Mouse (Mus musculus) limb, embryonic 13.5 days (tissue): ENCODE results near the gene Pde11a. TPM values are rescaled to one million over a fixed set of nuclear protein-coding genes. Genes with fewer than 3 reads are reported as not detected.

Source experiments
- ATAC-seq: fragments of 200-750 bp; cut with Nextera tagmentation; 2 replicates; pipeline ENCODE4 v1.8.0; 2017; ENCODE audit warnings: low read depth, moderate number of reproducible peaks, moderate TSS enrichment; ENCODE audit not compliant: low FRiP score
- H3K27ac ChIP-seq: fragments of 300-500 bp; sonication (generic); 2 replicates; pipeline ENCODE4 v1.5.1; 2015; ENCODE audit warnings: inconsistent platforms, mild to moderate bottlenecking, moderate library complexity
- H3K27me3 ChIP-seq: fragments of 300-500 bp; sonication (generic); 2 replicates; pipeline ENCODE4 v1.6.1; 2015; ENCODE audit warnings: mild to moderate bottlenecking, inconsistent platforms
- H3K36me3 ChIP-seq: fragments of 300-500 bp; sonication (generic); 2 replicates; pipeline ENCODE4 v1.6.1; 2015; ENCODE audit warnings: inconsistent platforms, mild to moderate bottlenecking, moderate library complexity
- H3K4me1 ChIP-seq: fragments of 300-500 bp; sonication (generic); 2 replicates; pipeline ENCODE4 v1.6.1; 2015; ENCODE audit warnings: inconsistent platforms
- H3K4me2 ChIP-seq: fragments of 300-500 bp; sonication (generic); replicated peaks from 2 replicates; pipeline ENCODE4 v1.6.1; 2015; ENCODE audit warnings: inconsistent platforms, mild to moderate bottlenecking, moderate library complexity
- H3K4me3 ChIP-seq: fragments of 300-500 bp; sonication (generic); 2 replicates; pipeline ENCODE4 v1.5.1; 2015; ENCODE audit warnings: moderate library complexity, mild to moderate bottlenecking, inconsistent platforms
- H3K9ac ChIP-seq: fragments of 300-500 bp; sonication (generic); 2 replicates; pipeline ENCODE4 v1.6.1; 2015; ENCODE audit warnings: mild to moderate bottlenecking, inconsistent platforms
- H3K9me3 ChIP-seq: fragments of 300-500 bp; sonication (generic); 2 replicates; pipeline ENCODE4 v1.6.1; 2016; ENCODE audit warnings: inconsistent platforms
- WGBS: fragments of 180-500 bp; shearing (Covaris S2); methylation state at CpG from one replicate; pipeline ENCODE4 v1.1.7; 2015; 5-methylcytosine and 5-hydroxymethylcytosine counted together
- microRNA-seq: library from miRNA; unstranded; fragments of <30 nt; microRNA quantifications from one replicate; pipeline ENCODE4, GENCODE M21; 2016
- polyA plus RNA-seq: library from polyadenylated mRNA; unstranded; fragments of >200 nt; fragmentation: Nextera tagmentation; extraction: Ambion mirVana; gene quantifications from 2 replicates; pipeline ENCODE4 v1.2.1, GENCODE M21; 2015

Gene Pde11a
- polyA plus RNA-seq, 1 experiment from 2014 or later: 0.50 TPM

DNA sequence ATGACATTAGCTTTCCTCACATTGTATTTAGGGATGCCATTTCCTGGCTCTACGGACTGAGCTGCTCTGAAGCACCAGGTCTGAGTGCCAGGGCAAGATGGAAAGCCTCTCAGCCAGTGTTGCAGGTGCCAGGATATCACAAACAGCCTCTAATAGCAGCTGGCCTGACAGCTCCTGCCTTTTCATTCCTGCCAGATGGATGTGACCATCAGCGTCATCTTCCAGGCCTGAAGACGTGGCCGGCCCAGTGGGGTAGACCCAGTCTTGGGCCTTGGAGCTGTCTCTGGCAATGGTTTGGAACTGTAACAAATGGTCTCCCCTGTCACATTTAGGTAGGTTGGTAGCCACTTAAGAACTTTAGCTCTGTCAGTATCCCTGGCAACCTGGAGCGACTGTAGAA lies 385.3 kb downstream of the Pde11a start:
- Histone ChIP-seq H3K27me3 (peaks cover 16% of the 10 kb centered on the region), H3K27ac (no peak overlapping the region), H3K4me3 (no peak overlapping the region), H3K9ac (no peak overlapping the region), H3K9me3 (no peaks in the 10 kb centered on the region), H3K4me2 (no peak overlapping the region), H3K4me1 (peaks cover 23% of the 10 kb centered on the region), H3K36me3 (no peaks in the 10 kb centered on the region)
- ATAC-seq: no peak
- WGBS: 92% methylated on average over 5 of the region's 5 CpGs

DNA sequence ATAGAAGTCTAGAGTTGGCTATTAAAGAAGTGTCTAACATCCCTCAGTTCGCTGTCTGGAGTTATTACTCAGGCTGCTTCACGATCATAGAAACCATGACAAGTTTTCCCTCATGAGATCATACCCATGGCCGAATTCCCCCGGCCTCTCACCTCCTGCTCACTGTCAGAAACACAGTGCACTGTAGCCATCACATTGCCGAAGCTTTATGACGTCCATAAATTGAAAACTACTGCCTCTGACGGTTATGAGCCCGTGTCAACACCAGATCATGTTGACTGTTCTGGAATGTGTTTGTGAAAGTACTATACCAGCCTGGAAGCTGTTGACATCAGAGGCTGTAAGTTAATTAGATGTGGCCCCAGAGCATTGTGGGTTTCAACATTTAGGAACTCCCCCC lies 387.9 kb downstream of the Pde11a start:
- Histone ChIP-seq H3K4me1 (peaks cover 10% of the 10 kb centered on the region), H3K9me3 (no peaks in the 10 kb centered on the region), H3K27ac (no peak overlapping the region), H3K36me3 (no peaks in the 10 kb centered on the region), H3K27me3 (peaks cover 16% of the 10 kb centered on the region), H3K9ac (no peak overlapping the region), H3K4me3 (no peak overlapping the region), H3K4me2 (no peak overlapping the region)
- 28% methylated on average over 8 of the region's 8 CpGs for WGBS
- no peak for ATAC-seq

Small RNA genes lying within 50 kb of the gene (microRNA-seq; reads per million reads assigned to microRNA genes)
- gene Gm44337: not detected

Other genes with a start within 250 kb of the Pde11a start
- gene Cyct, start 21.7 kb upstream of the Pde11a start, polyA plus RNA-seq: not detected in 2 replicates
- gene Rbm45, start 31.2 kb upstream of the Pde11a start, polyA plus RNA-seq: 21.0 and 21.3 TPM in 2 replicates
- gene Osbpl6, start 67.7 kb upstream of the Pde11a start, polyA plus RNA-seq: 17.8 and 19.1 TPM in 2 replicates